Mouse (Mus musculus): ENCODE results near the gene Nmnat2. TPM values are rescaled to one million over a fixed set of nuclear protein-coding genes. Genes with fewer than 3 reads are reported as not detected.

Gene Nmnat2
- polyA plus RNA-seq, 1 experiment from 2014 or later, result 5.3 TPM

GRCm38 (mm10) chr1:153019623-153020022 is 64.8 kb downstream of the Nmnat2 start:
- no peak for ATAC-seq (ENCODE audit: low read depth)
- no peaks in the 10 kb centered on the region for H3K27me3 ChIP-seq (replicated peaks; ENCODE audit: control insufficient read depth, insufficient read depth, low read length)
- WGBS, result 72% methylated on average over 3 of the region's 3 CpGs

DNA sequence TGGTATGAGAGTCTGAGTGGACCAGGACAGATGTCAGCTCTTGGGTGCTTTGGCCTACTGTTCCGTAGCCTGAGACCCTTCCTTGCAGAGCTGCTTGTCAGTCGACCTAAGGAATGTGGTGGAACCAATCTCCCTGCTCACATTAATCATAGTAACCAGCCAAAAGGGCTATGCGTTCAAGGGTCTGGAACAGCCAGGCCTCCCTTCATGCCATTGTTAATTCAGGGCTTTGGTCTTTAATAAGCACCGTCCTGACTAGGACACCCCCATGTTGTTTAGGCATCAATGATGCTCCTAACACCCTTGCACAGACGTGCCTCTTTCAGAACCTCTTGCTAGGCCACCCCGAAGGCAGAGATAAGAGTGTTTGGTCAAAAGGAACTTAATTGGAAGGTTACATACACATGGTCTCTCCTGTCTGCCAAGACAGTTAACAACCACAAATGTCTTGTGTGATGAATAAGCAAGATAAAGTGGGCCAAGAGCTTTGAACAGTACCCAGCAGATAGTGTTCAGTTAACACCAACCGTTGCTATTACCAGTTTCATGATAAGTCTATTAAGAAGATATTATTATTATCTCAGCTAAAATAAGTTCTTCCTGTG is 66.3 kb downstream of the Nmnat2 start:
- Histone ChIP-seq H3K9ac (ENCODE audit: low read depth, low read length) (no peak overlapping the region), H3K4me1 (ENCODE audit: control insufficient read depth, insufficient read depth, low read length) (peaks cover 2% of the 10 kb centered on the region; the same call in 1 of the 2 replicates), H3K4me2 (ENCODE audit: low read depth, low read length) (no peak overlapping the region), H3K27ac (replicated peaks; ENCODE audit: low read depth, low read length) (no peak overlapping the region), H3K27me3 (replicated peaks; ENCODE audit: control insufficient read depth, insufficient read depth, low read length) (no peaks in the 10 kb centered on the region), H3K9me3 (ENCODE audit: control insufficient read depth, low read length) (no peaks in the 10 kb centered on the region), H3K36me3 (ENCODE audit: control insufficient read depth, insufficient read depth, low read length) (no peaks in the 10 kb centered on the region), H3K4me3 (ENCODE audit: low read depth, low read length) (no peak overlapping the region)
- no peak for ATAC-seq (ENCODE audit: low read depth)
- DNase-seq (ENCODE audit: low spot score), result no peak
- WGBS, result 71% methylated on average over 7 of the region's 7 CpGs

More at GRCm38 (mm10) chr1:153019623-153020022, 64.8 kb downstream of the Nmnat2 start:
- Histone ChIP-seq H3K36me3 (ENCODE audit: control insufficient read depth, insufficient read depth, low read length) (no peaks in the 10 kb centered on the region), H3K9ac (ENCODE audit: low read depth, low read length) (no peak overlapping the region), H3K4me1 (ENCODE audit: control insufficient read depth, insufficient read depth, low read length) (peaks cover 12% of the 10 kb centered on the region), H3K4me2 (ENCODE audit: low read depth, low read length) (no peak overlapping the region), H3K9me3 (ENCODE audit: control insufficient read depth, low read length) (no peaks in the 10 kb centered on the region), H3K27ac (replicated peaks; ENCODE audit: low read depth, low read length) (no peak overlapping the region), H3K4me3 (ENCODE audit: low read depth, low read length) (no peak overlapping the region)
- DNase-seq (ENCODE audit: low spot score), result no peak

DNA sequence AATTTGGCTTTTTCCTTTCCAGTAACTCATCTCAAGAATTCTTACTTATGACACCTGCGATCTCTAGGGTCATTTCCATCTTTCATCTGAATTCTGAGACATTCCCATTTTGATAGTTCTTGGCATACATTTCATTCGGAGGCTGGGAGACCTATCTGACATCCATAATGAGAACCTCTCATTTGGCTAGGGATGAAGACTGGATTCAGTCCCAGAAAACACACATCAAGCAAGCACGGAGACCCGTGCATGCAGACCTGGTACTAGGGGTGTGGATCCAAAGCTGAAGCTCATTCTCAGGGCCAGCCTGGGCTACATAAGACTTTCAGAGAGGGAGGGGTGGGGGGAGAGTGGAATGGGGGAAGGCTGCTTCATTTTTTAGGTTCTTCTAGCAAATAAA is 68.2 kb downstream of the Nmnat2 start:
- H3K36me3 ChIP-seq (ENCODE audit: control insufficient read depth, insufficient read depth, low read length), result no peaks in the 10 kb centered on the region
- DNase-seq (ENCODE audit: low spot score), result no peak
- H3K9ac ChIP-seq (ENCODE audit: low read depth, low read length), result no peak overlapping the region
- no peak overlapping the region for H3K27ac ChIP-seq (replicated peaks; ENCODE audit: low read depth, low read length)
- no peak overlapping the region for H3K4me2 ChIP-seq (ENCODE audit: low read depth, low read length)
- no peak for ATAC-seq (ENCODE audit: low read depth)
- no peaks in the 10 kb centered on the region for H3K4me1 ChIP-seq (ENCODE audit: control insufficient read depth, insufficient read depth, low read length)
- no peaks in the 10 kb centered on the region for H3K27me3 ChIP-seq (replicated peaks; ENCODE audit: control insufficient read depth, insufficient read depth, low read length)
- WGBS, result 67% methylated on average over 4 of the region's 4 CpGs
- no peak overlapping the region for H3K4me3 ChIP-seq (ENCODE audit: low read depth, low read length)
- H3K9me3 ChIP-seq (ENCODE audit: control insufficient read depth, low read length), result no peaks in the 10 kb centered on the region

- H3K9me3 ChIP-seq (ENCODE audit: control insufficient read depth, low read length), result no peaks in the 10 kb centered on the region
- no peaks in the 10 kb centered on the region for H3K36me3 ChIP-seq (ENCODE audit: control insufficient read depth, insufficient read depth, low read length)
- H3K4me3 ChIP-seq (ENCODE audit: low read depth, low read length), result no peak overlapping the region
- H3K9ac ChIP-seq (ENCODE audit: low read depth, low read length), result no peak overlapping the region
- ATAC-seq (ENCODE audit: low read depth) (no peak), DNase-seq (ENCODE audit: low spot score) (no peak)
- H3K27ac ChIP-seq (replicated peaks; ENCODE audit: low read depth, low read length), result no peak overlapping the region
- 60% methylated on average over 2 of the region's 2 CpGs for WGBS
- H3K4me2 ChIP-seq (ENCODE audit: low read depth, low read length), result no peak overlapping the region
- no peaks in the 10 kb centered on the region for H3K4me1 ChIP-seq (ENCODE audit: control insufficient read depth, insufficient read depth, low read length)
- H3K27me3 ChIP-seq (replicated peaks; ENCODE audit: control insufficient read depth, insufficient read depth, low read length), result no peaks in the 10 kb centered on the region
Measured at GRCm38 (mm10) chr1:153023875-153024274, 69.1 kb downstream of the Nmnat2 start.

DNA sequence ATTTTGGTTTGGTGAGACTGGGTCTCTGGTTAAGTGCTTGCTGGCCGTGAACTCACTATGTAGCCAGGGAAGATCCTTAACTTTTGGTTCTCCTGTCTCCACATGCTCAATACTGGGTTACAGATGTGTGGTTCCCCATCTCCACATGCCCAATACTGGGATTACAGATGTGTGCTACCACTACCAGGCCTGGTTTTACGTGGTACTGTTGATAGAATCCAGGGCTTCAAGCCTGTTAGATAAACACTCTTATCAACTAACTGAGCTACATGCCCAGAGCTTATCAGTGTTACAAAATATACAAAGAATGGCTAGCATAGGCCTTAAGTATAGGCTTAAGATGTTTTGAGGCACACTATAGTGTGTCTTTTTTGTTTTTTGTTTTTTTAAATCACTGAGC is 69.7 kb downstream of the Nmnat2 start:
- ATAC-seq (ENCODE audit: low read depth) (no peak), DNase-seq (ENCODE audit: low spot score) (no peak)
- no peak overlapping the region for H3K4me2 ChIP-seq (ENCODE audit: low read depth, low read length)
- WGBS, result 46% methylated on average over 2 of the region's 2 CpGs
- H3K27me3 ChIP-seq (replicated peaks; ENCODE audit: control insufficient read depth, insufficient read depth, low read length), result no peaks in the 10 kb centered on the region
- H3K9ac ChIP-seq (ENCODE audit: low read depth, low read length), result no peak overlapping the region
- H3K4me1 ChIP-seq (ENCODE audit: control insufficient read depth, insufficient read depth, low read length), result no peaks in the 10 kb centered on the region
- no peak overlapping the region for H3K27ac ChIP-seq (replicated peaks; ENCODE audit: low read depth, low read length)
- no peaks in the 10 kb centered on the region for H3K36me3 ChIP-seq (ENCODE audit: control insufficient read depth, insufficient read depth, low read length)
- H3K9me3 ChIP-seq (ENCODE audit: control insufficient read depth, low read length), result no peaks in the 10 kb centered on the region
- H3K4me3 ChIP-seq (ENCODE audit: low read depth, low read length), result no peak overlapping the region

DNA sequence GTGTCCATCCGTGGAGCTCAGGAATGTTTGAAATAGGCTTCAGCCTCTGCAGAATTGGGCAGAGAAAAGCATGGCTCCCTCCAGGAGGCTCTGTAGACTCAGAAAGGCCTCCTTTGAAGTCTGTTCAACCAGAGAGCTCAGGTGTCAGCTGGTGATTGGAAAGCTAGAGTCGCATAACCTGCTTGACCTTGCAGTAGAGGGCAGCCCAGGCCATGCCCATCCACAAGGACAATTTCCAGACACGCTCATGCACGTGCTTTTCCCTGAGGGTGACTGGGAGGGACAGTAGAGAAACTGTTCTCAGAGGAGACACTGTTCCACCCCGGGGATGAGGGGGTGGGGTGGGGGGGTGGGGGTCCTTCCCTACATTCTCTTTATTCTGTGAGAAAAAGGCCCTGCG is 76.6 kb downstream of the Nmnat2 start:
- Histone ChIP-seq H3K27me3 (replicated peaks; ENCODE audit: control insufficient read depth, insufficient read depth, low read length) (no peaks in the 10 kb centered on the region), H3K27ac (replicated peaks; ENCODE audit: low read depth, low read length) (no peak overlapping the region), H3K9ac (ENCODE audit: low read depth, low read length) (no peak overlapping the region), H3K4me3 (ENCODE audit: low read depth, low read length) (no peak overlapping the region), H3K4me2 (ENCODE audit: low read depth, low read length) (peak overlapping the region; percentile 19), H3K36me3 (ENCODE audit: control insufficient read depth, insufficient read depth, low read length) (no peaks in the 10 kb centered on the region), H3K4me1 (ENCODE audit: control insufficient read depth, insufficient read depth, low read length) (peaks cover 5% of the 10 kb centered on the region; the same call in 1 of the 2 replicates), H3K9me3 (ENCODE audit: control insufficient read depth, low read length) (no peaks in the 10 kb centered on the region)
- DNase-seq (ENCODE audit: low spot score), result no peak
- WGBS, result 37% methylated on average over 6 of the region's 6 CpGs
- no peak for ATAC-seq (ENCODE audit: low read depth)

- DNase-seq (ENCODE audit: low spot score) (no peak), ATAC-seq (ENCODE audit: low read depth) (no peak)
- 55% methylated on average over 12 of the region's 12 CpGs for WGBS
- no peaks in the 10 kb centered on the region for H3K27me3 ChIP-seq (replicated peaks; ENCODE audit: control insufficient read depth, insufficient read depth, low read length)
- no peak overlapping the region for H3K27ac ChIP-seq (replicated peaks; ENCODE audit: low read depth, low read length)
- H3K4me3 ChIP-seq (ENCODE audit: low read depth, low read length), result no peak overlapping the region
- peak overlapping the region; percentile 19 for H3K4me2 ChIP-seq (ENCODE audit: low read depth, low read length)
- no peaks in the 10 kb centered on the region for H3K36me3 ChIP-seq (ENCODE audit: control insufficient read depth, insufficient read depth, low read length)
- no peaks in the 10 kb centered on the region for H3K9me3 ChIP-seq (ENCODE audit: control insufficient read depth, low read length)
- H3K4me1 ChIP-seq (ENCODE audit: control insufficient read depth, insufficient read depth, low read length), result peaks cover 5% of the 10 kb centered on the region; the same call in 1 of the 2 replicates
- H3K9ac ChIP-seq (ENCODE audit: low read depth, low read length), result no peak overlapping the region
Measured at GRCm38 (mm10) chr1:153031954-153032353, 77.2 kb downstream of the Nmnat2 start.

DNA sequence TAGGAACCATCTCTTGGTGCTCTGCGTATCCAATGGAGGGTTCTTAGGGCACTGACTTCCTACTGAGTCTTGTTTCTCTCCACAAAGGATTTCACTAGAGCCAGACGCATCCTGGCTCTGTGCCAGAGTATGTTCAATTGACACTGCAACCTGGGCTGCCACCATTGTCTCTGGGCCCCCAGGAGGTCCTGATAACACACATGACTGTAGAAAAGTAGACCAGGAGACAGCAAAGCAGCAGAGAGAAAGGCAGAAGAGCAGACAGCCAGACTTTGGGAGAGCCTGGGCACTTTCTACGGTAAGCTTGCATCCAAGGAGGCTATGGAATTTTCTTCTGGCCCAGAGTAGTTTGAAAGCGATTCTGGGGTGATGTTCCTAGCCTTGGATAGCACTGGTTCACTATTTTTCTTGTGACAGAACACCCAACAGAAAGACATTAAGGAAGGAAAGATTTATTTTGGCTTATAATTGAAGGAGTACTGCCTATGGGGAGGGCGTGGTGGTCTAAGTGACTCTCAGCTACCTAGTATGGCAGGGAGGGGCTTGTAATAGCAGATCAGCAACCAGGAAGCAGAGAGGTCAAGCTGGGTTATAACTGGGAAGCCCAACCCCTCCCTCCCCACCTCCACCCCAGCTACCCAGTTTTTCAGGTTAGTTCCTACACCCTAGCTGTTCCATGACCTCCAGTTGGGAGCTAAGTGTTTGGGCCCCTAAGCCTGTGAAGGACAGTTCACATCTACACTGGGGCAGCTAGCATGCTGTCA is 78.5 kb downstream of the Nmnat2 start:
- WGBS, result 65% methylated on average over 5 of the region's 5 CpGs
- no peak for DNase-seq (ENCODE audit: low spot score)
- no peak for ATAC-seq (ENCODE audit: low read depth)

GRCm38 (mm10) chr1:153034064-153034463 is 79.3 kb downstream of the Nmnat2 start:
- Histone ChIP-seq H3K9me3 (ENCODE audit: control insufficient read depth, low read length) (no peaks in the 10 kb centered on the region), H3K9ac (ENCODE audit: low read depth, low read length) (no peak overlapping the region), H3K27ac (replicated peaks; ENCODE audit: low read depth, low read length) (no peak overlapping the region), H3K4me3 (ENCODE audit: low read depth, low read length) (no peak overlapping the region), H3K4me1 (ENCODE audit: control insufficient read depth, insufficient read depth, low read length) (peaks cover 7% of the 10 kb centered on the region; the same call in 1 of the 2 replicates), H3K36me3 (ENCODE audit: control insufficient read depth, insufficient read depth, low read length) (no peaks in the 10 kb centered on the region), H3K4me2 (ENCODE audit: low read depth, low read length) (no peak overlapping the region), H3K27me3 (replicated peaks; ENCODE audit: control insufficient read depth, insufficient read depth, low read length) (no peaks in the 10 kb centered on the region)
- no peak for DNase-seq (ENCODE audit: low spot score)
- ATAC-seq (ENCODE audit: low read depth), result no peak
- WGBS, result 74% methylated on average over 7 of the region's 7 CpGs

More for the DNA sequence above, 78.5 kb downstream of the Nmnat2 start:
- Histone ChIP-seq H3K27ac (replicated peaks; ENCODE audit: low read depth, low read length) (no peak overlapping the region), H3K9ac (ENCODE audit: low read depth, low read length) (no peak overlapping the region), H3K9me3 (ENCODE audit: control insufficient read depth, low read length) (no peaks in the 10 kb centered on the region), H3K4me1 (ENCODE audit: control insufficient read depth, insufficient read depth, low read length) (peaks cover 7% of the 10 kb centered on the region; the same call in 1 of the 2 replicates), H3K27me3 (replicated peaks; ENCODE audit: control insufficient read depth, insufficient read depth, low read length) (no peaks in the 10 kb centered on the region), H3K4me2 (ENCODE audit: low read depth, low read length) (no peak overlapping the region), H3K4me3 (ENCODE audit: low read depth, low read length) (no peak overlapping the region), H3K36me3 (ENCODE audit: control insufficient read depth, insufficient read depth, low read length) (no peaks in the 10 kb centered on the region)

Data from embryonic facial prominence, embryonic 14.5 days (tissue).